Mouse (Mus musculus) ZHBTc4 (cell line): ENCODE measurements at regions not wholly inside any gene's neighbourhood (a gene's known extent, or its start where the extent isn't known, plus 50 kb on each side); places are given as distances from the start of the nearest gene placed in this dataset.
A peak's percentile ranks its signal among the peaks of the same experiment; 100 is the strongest.

ENCODE experiments used
- DNase-seq: peaks from one replicate; pipeline ENCODE4 v3.0.0-alpha.2; 2011; ENCODE audit warnings: low read depth, low spot score

DNA sequence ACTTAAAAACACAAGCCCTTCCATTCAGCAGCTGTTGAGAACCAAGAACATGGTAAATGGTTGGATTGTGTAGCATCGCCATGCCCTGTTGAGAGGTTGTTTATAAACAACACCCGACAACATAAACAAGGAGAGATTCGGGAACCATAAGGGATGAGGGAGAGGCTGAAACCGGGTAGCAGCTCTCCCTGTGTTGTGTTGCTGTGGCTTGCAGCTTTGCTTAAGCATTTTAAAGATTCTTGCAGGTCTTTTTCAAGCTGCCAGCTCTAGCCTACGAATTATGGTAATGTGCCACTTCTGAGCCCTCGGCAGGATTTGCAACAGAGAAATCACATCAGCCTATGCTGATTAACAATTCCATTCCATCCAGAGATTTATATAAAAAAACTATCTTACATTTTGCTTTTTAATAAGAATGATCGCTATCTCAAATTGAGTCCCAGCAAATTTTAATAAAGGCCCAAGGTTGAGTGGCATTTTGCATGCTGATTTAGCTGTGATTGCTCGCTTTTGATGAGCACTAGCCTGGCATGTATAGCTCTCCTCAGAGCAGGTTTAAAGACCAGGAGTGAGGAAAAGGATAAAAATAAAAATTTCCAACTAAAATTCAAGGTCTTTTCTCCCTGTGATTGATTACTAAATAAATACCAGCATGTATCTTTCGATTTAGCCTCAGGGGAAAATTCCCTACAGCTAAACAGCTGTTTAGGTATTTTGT, 445.7 kb upstream of the 4930412O13Rik start:
- DNase-seq: no peak

DNA sequence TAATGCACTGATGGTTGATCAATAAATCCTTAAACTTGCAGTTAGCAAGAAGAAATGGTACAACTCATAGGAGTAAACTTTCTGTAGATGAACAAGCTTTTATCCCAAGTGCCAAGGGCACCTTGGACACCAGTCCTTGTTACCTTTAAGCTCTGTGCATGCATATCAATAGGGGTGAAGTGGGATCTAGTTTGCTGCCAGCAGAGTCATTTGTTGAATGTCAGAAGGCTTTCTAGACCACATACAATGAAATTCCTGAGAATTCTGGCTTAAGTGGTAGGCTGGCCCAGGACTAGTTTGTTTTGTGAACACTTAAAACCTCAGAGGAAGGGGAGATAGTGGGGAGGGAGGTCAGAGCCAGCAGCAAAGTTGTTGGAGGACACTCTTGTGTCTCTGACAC, 437.9 kb upstream of the 4930412O13Rik start:
- peak; percentile 89 for DNase-seq

DNA sequence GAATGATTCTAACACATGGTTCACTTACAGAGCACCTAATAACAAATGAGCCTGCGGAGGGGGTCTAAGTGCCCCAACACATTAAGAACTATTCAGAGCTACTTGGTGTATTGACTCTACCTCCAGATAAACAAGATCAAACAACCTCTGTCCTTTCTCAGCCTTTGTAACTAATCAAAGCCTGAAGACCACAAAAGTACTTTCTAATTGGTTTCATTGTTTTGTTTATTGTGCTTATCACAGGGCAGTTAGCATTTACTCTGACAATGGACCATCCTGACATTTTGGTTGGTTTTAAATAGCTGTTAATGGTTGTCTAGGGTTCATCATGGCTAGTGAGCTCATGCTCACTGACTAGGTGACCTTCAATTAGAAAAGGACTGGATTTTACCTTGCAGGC, 435.2 kb upstream of the 4930412O13Rik start:
- DNase-seq: peak; percentile 82

DNA sequence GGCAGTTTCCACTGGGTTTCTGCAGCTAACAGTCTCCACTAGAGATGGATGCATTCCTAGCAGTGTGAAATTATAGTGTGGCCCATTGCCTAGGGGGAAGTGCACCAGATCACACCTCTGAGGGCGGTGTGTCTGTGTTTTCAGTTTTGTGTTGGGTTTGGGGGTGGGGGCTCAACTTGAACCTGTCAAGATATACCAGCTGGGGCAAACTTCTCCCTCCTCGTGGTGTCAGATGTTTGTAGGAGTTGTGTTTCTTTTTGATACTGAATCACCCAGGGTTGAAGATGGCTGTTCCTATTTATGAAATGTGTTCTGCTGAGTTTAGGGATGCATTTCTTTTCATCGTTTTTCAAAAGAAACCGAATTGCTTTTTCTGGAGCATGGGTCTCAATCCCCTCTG, 416.6 kb upstream of the 4930412O13Rik start:
- no peak for DNase-seq

DNA sequence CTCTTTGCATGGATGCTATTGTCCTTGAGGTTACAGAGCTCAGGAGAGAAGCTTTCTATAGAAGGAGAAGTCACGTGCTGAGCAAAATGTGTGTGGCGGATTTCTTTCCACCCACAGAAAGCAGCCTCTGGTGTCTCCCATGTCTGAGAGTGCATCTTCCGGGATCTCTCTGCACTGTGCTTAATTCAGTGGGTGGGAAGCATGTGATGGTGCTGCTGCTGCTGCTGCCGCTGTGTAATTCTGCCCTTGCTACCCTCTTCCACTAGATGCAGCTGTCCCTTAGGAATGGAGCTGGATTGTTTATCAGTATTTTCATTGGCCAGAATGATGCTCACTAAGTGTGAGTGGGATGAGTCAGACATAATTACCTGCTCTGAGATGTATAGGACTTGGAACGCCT, 416.2 kb upstream of the 4930412O13Rik start:
- DNase-seq: no peak

DNA sequence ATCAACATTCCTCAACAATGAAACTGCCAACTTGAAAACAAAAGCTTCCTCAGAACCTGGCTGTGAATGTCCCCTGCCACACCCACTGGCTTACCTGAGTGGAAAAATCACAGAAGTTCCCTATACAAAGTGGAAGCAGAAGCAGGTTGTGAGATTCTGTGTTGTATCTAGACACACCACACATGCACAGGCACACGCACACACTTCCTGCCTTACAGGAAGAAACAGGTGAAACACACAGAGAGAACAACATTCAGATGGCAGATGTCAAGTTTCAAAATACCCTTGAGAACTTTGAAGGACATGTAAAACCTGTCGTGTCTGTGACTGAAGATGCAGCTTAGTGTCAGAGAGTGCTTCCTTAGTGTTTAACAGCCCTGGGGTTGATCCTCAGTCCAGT, 413.5 kb upstream of the 4930412O13Rik start:
- DNase-seq: no peak

DNA sequence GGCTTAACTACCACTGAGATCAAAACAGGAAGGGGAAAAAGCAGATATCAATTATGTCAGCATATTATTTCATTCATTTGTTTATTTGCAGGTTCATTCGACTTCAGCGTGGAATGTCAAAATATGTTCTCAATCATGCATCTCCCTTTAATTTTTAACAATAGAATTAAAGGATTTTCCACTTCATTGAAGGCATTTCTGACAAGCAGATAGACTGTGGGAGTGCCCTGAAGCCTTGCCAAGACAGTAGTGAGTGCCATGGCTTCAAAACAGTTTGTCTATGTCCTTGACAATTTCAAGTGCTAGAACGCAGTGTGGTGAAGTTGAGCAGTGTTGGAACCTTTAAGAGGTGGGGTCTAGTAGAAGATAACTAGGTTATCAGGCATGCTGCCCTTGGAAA, 412.4 kb upstream of the 4930412O13Rik start:
- DNase-seq: no peak

DNA sequence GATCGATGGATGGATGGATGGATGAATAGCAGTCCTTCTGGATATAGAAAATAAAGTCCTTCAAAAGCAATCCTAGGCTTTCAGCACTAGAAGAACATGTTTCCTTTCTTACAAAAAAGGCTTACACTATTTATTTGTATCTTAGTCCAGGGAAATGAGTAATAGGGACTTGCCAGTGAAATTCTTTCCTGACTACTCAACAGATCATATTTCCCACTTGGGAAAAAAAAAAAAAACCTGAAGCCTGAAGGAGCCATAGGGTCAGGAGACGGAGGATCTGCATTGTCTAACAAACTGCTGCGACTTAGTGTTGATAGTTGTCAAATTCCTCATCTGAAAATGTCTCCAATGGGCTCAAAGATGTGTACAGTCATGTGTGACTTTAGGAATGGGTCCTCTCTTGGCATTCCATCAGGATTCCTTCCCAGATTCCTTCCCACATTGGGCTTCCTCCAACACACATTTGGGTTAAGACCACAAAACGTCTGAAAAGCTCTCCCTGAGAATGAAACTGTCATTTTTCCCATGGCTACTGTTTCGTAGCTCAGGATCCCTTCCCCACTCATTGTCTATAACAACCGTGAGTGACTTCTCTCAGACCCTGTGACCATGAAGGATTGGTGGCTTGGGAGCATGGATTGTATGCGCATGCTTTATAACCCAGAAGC, 399.2 kb upstream of the 4930412O13Rik start:
- DNase-seq: no peak

DNA sequence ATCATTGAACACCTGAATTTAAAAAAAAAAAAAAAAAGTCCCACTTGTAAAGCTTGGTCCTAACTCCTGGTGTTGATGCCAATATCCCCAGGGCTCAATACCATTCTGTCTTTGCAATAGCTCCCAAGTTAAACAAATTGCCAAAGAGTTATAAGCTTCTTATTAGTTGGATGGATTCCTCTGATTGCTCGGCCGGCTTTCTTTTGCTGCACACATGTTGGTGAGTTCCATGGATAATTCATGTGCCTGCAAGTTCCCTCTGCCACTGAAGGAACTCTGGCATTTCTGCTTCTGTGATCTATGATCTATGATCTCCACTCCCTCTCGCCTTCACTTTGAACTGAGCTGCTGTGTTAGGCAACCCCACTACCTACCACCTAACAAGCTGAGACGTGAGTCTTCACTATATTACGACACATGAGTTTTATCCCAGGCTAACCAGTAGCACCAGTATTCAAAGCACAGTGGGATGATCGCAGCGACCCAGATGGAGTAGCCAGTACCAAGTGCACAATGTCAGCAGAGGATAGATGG, 393.6 kb upstream of the 4930412O13Rik start:
- DNase-seq: no peak

DNA sequence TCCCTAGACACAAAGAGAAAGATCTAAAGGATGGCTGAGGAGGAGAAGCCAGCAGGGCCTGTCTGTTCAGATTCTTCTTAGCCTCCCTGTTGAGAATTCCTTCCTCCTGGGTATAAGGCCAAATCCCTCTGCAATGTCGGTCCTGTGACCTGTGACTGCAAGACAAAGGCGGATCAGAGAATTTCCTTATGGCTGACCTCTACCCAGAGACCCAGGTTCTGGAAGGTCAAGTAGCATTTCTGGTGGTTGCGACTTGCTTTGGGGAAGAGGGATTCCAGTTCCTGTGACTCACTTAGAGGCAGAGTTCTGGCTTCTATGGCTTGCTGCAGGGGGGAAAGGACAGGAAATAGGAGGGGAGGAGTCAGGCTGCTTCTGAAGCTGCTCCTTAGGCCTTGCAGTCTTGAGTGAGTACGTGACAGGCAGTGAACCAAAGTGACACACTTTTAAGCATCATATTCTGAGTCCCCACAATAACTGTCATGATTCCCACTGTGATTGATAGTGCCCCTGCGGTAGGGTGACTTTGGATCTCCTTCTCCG, 387.4 kb upstream of the 4930412O13Rik start:
- DNase-seq: peak; percentile 59

DNA sequence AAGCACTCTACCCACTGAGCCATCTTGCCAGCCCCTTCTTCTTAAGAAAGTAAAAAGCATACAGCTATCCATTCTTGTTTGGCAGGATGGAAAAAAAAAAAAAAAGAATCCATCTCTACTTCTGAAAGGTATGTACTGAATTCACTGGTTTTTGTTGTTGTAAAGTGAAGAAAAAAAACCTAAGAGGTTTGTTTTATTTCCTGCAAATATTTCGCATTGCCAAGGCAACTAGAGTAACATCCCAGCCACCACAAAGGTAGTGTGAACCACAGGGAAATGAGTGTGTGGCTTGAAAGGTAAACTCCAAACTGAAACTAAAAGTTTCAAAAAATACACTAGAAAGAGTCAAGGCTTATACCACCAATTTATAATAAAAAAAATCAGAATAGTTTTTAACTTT, 361.0 kb upstream of the 4930412O13Rik start:
- DNase-seq: no peak

DNA sequence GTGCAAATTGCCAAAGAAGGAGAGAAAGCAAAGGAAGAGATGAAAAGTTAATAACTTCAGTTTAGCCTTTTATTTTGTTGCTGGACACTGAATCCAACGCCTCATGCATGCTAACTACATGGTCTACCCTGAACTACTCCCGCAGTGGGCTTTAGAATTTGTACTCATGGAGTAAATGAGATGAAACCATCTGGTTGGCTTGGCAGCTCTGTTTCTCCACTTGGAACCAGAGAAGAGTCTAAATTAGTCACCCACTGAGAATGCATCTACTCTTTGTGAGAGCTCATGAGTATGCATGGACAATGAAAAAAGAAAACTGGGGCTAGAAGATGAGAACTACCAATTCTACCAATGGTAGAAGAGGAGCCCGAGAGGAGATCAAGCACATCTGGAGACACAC, 355.1 kb upstream of the 4930412O13Rik start:
- no peak for DNase-seq

DNA sequence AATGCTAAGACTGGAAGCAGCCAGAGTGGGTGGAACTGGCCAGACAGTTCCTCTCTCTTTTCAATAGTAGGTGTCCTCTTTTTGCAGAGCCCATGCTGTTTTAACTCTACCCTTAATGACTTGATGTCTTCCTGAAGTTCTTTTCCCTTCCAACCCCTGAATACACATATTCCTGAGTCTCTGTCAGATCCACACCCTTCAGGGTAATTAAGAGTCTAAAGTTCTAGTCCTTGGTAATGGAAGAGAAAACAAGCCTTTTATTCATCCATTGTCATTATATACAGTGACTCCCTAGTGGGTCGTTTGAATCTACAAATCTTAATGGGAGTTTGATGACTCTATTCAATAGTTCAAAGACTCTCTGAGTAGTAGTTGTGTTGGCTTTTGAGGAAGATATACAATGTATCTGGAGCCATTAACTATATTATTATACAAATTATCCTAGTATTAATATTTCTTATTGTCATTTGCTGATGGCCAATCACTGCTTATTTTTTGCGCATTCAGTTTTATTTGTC, 345.9 kb upstream of the 4930412O13Rik start:
- DNase-seq: peak; percentile 85

DNA sequence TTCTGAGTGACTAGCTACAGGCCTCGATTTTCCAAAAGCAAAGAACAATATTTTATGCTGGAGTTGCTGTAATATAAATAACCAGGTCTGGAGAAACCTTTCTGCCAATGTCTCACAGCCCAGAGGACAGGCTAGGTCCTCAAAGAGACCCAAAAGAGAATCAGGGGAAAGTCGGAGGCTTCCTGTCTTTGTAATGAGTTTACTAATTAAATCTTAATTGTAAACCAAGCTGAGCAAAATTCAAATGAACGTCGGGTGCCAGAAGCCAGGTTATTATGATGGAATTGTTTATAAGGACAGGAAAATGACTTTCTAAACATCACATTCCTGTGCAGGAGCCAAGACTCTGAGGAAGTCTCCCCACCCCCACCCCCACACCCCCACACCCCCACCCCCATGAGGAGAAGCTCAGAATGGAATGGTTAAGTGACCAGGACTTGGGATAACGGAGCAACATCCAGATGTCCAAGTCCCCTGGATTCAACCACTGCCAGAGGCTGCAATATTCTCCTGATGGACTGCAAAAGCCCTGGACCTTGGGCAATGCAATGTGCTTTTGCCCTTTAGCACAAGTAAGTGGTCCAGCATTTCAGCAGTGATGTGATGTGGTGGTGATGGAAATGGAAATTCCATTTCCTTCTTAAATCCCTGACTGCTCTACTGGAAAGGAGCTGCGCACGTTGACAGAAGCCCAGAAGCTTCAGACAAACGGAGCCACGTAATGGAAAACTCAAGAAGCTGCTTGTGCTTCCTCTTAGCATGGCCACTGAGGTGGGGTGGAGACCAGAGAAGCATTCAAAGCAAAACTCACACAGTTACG, 333.1 kb upstream of the 4930412O13Rik start:
- DNase-seq: no peak

DNA sequence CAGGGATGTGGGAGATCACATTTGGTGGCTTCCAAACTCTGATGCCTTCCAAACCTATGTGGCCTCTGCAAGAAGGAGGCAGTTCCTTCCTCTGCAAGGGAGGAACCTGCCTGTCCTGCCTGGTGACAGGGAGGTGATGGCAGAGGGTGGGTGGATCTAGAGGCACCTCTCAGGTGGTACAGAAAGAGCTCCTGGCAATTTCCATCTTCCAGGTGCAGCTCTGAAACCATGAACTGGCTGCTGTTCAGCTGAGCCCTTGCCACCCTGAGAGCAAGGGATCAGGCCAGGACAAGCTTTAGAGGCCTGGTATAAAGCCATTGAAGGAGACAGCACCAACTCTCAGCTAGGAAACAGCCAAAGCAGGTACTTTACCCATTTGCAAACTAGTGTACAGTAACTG, 327.7 kb upstream of the 4930412O13Rik start:
- DNase-seq: no peak

DNA sequence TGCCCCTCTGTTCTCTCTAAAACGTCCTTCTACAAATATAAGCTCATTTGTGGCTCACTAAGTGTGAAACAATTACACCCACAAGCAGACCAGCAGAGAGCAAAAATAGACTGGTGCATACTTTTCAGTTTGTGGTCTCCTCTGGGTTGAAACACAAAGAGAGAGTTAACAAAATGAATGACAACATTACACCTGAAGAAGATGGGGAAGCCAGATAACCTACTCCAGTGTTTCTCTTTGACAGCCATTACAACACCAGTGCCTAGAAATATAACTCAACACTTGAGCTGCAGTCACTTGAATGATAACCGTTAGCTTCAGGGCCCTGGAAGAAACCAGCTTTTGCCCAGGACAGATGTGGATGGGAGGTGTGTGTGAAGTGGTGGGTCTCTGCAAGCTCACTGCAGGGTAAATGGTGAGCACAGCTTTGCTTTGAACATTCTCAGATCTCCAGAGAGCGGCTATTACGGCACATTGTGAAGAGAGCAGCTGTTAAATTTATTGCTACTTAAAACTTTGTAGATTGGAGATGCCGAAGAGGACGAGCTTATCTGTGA, 316.5 kb upstream of the 4930412O13Rik start:
- DNase-seq: no peak

DNA sequence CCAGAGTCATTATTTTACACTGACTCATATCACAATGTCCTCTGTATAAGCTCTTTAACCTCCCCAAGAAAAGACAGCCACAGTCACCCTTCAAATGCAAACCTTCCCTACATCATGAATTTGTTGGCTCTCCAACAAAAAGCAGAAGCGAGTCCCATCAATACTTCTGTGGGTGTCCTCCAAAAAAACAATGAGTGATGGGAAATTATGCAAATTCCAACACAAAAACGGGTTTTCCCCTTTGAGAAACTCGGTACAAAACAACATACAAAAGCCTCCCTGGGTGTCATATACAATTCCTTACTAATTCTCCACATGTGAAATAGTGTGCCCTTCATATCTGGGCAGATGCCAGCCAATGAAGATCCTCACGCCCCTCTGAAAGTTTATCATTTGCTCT, 311.8 kb upstream of the 4930412O13Rik start:
- DNase-seq: no peak

DNA sequence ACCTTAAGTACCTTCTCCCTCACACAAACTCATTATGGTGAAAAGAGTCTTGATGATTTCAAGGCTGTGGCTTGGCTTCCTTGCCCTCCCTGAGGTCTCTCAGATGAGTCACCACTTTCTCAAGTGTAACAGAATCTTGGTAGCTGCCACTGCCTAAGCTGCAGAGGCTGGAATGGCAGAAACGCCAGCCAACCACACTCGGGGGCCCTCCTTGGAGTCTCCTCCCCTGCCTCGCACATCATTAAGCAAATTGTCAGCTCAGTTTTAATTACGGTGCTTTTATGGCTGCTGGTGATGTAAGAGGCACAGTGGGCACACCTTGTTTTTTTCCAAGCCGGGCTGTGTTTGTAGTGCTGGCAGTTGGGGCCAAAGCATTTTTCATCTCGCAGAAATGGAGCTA, 306.9 kb upstream of the 4930412O13Rik start:
- no peak for DNase-seq

DNA sequence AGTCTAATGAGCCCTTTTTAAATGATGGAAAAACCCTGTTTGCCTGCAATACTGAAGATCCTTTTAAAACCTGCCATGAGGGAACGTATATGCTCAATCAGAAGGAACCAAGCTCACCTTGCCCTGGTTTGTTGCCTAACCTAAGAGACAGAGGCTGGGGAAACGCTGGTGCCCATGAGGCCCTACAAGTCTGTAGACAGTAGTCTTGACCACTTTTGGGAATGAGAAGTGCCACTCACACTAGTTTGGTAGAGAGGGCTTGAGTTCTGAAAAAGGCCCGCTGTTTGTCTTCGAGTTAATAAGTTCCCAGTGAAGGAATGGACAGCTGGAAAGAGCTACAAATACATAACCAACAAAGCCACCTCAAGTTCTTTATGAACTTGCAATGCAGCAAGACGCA, 306.4 kb upstream of the 4930412O13Rik start:
- no peak for DNase-seq

DNA sequence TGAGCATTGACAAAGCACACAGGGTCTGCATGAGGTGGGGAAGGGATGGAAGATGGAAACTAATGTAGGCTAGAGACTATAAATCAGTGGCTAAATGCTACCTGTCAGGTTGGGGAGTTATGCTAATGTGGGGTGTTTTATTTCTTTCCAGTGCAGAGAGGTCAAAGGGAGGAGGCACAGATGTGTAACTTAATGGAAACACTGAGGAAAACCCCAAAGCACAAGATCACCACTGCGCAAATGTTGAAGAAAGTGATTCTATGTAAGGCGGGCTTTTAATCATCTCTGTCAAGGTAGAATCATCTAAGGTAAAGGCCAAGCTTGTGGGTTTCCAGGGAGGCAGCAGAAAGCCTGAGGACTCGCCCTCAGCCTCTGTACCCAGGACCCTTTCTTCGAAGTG, 303.2 kb upstream of the 4930412O13Rik start:
- DNase-seq: no peak

DNA sequence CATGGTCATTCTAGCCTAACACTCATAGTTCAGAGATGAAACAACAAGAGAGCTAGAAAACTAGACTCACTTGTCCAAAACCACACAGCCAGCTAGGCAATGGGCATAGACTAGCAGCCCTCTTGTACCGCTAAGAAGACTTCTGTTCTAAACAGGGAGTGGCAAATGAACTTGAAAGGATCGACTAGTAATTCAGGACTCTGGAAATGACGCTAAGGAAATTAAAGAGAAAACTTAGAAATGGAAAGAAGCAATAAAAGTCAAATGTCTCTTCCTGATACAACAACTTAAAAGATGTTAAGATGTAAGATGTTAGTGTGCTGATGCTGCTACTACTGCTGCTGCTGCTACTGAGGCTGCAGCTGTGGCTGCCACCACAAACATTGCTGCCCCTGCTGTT, 293.7 kb upstream of the 4930412O13Rik start:
- no peak for DNase-seq

DNA sequence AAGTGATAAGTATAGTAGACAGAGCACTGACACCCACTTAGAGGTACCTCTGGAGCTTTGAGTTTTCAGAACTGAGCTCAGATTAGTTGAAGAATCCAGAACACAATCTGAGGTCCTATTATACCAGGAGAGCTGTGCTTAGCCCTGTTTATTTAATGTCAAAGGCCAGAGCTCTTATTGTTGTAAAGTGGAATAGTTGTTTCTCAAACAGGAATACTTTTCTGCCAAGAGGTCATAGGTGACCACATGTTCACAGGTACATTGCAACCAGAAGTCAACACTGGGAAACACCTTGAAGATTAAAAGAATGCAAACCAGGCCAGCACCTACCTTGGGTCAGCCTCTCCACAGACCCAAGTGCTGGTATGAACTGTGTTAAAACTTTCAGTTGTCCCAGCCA, 291.9 kb upstream of the 4930412O13Rik start:
- DNase-seq: no peak
